Mouse (Mus musculus) left cerebral cortex, adult 11 months (tissue): ENCODE measurements around the gene Il6ra.

Source experiments
- DNase-seq: peaks from one replicate; pipeline ENCODE4 v3.0.0; 2022; ENCODE audit warnings: low spot score

Gene Il6ra

GRCm38 (mm10) chr3:89847596-89847995, 65.4 kb downstream of the Il6ra start:
- no peak for DNase-seq

- no peak for DNase-seq
Observed at GRCm38 (mm10) chr3:89847126-89847525, 65.9 kb downstream of the Il6ra start.

GRCm38 (mm10) chr3:89845814-89846213, 67.2 kb downstream of the Il6ra start:
- DNase-seq: no peak

GRCm38 (mm10) chr3:89843148-89843547, 69.8 kb downstream of the Il6ra start:
- no peak for DNase-seq

GRCm38 (mm10) chr3:89842258-89842657, 70.7 kb downstream of the Il6ra start:
- DNase-seq: no peak

GRCm38 (mm10) chr3:89835362-89835761, 77.6 kb downstream of the Il6ra start:
- DNase-seq: no peak

GRCm38 (mm10) chr3:89830815-89831591, 82.0 kb downstream of the Il6ra start, which contains the start of gene She:
Gene She (plus strand): TSS chr3:89831370.
- no peak for DNase-seq

- DNase-seq: no peak
Observed at GRCm38 (mm10) chr3:89826295-89826694, 86.7 kb downstream of the Il6ra start.

GRCm38 (mm10) chr3:89823594-89823993, 89.4 kb downstream of the Il6ra start:
- no peak for DNase-seq

- DNase-seq: no peak
Observed at GRCm38 (mm10) chr3:89821548-89822480, 91.2 kb downstream of the Il6ra start.

- DNase-seq: no peak
Observed at GRCm38 (mm10) chr3:89821096-89821513, 91.9 kb downstream of the Il6ra start.

GRCm38 (mm10) chr3:89820311-89821095, 92.5 kb downstream of the Il6ra start:
- DNase-seq: no peak

- no peak for DNase-seq
Observed at GRCm38 (mm10) chr3:89819897-89820296, 93.1 kb downstream of the Il6ra start.

- no peak for DNase-seq
Observed at GRCm38 (mm10) chr3:89818605-89819004, 94.4 kb downstream of the Il6ra start.

- no peak for DNase-seq
Observed at GRCm38 (mm10) chr3:89817056-89817455, 95.9 kb downstream of the Il6ra start.
